Mouse (Mus musculus): ENCODE data around the gene Cckar.

DNA sequence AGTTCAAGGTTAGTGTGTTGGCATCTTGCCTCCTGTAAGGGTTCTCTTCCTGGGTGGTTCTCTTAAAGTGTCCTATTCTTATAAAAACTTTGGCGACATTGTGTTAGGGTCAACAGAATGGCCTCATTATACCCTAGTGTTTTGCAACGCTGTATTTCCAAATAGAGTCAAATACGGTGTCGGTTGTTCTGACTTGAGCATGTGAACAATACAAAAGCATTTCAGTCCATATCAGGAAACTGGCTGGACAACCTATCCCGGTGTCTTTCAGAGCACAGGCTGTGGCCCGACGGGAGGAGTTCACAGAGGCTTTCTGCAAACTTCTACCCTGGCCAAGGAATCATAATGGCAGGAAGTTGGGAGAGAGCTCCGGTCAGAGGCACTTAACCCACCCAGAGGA, 15.4 kb downstream of the Cckar start:
- TF ChIP-seq CTCF (IDR thresholded peaks at IDR 0.05; ENCODE audit: low read depth, low read length): no peak
- TF ChIP-seq POLR2A (IDR thresholded peaks at IDR 0.05; ENCODE audit: borderline replicate concordance, low read depth, low read length): no peak
